Mouse (Mus musculus): ENCODE results near the gene Fcmr. TPM values are rescaled to one million over a fixed set of nuclear protein-coding genes. Genes with fewer than 3 reads are reported as not detected.

Fcmr gene
- polyA plus RNA-seq (2014; fragmentation: Illumina TruSeq; extraction: RNeasy Lipid Tissue Mini Kit (QIAGEN cat#74804); ENCODE audit: low read depth, low replicate concordance), result 10.3 TPM

DNA sequence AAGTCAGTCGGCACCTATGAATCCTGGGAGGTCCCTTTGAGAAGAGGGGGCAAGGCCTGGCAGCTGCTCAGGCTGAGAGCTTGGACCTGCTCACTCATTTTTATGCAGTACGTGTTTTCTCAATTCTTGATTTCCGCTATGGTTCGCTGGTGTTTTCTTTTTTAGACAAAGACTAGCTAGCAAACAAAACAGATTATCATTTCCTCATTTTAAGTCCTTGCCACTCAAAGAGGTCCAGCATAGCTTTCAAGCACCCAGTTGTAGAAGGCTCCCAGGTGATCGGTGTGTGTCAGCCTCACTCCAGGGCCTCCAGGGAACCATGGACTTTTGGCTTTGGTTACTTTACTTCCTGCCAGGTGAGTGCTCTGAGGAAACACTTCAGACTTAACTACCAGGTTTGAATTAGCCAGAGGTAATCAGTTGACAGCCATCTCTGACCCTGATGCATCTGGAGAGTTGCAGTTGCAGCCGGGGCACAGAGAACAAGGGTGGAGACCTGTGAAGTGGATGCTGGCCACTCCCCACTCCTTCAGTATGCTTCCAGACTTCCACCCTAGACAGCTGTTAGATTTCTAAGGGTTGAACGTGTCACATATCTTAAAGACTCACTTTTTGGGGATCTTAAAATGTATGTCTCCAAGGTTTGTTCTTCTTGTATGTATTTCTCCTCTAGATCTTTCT, at the start of gene Fcmr:
Gene Fcmr (plus strand): TSS at position 129 of the 681 bp plus-strand sequence.

GRCm38 (mm10) chr1:130826448-130826847, 39.0 kb upstream of the Fcmr start, which contains the start of gene Pigr:
Pigr (plus strand) TSS chr1:130826684.

DNA sequence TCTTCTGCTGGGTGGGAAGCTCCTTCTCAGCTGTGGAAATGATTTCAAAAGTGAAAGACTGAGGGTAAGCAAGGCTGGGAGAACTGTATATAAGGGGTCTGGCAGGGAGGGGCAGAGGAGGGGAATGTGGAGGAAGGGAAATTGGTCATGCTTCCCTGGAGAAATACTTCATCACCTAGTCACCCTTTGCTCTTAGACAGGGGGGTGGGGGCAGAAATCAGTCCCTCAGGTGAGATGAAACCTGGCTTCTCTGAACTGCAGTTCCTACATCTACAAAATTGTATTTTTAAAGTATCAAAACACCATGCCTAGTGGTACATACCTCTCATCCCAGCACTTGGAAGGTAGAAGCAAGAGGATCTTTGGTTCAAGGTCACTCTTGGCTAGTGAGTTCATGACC, 21.9 kb downstream of the Fcmr start, which contains the start of gene Il24:
Gene Il24 (minus strand): TSS at position 101 of the 400 bp plus-strand sequence.

DNA sequence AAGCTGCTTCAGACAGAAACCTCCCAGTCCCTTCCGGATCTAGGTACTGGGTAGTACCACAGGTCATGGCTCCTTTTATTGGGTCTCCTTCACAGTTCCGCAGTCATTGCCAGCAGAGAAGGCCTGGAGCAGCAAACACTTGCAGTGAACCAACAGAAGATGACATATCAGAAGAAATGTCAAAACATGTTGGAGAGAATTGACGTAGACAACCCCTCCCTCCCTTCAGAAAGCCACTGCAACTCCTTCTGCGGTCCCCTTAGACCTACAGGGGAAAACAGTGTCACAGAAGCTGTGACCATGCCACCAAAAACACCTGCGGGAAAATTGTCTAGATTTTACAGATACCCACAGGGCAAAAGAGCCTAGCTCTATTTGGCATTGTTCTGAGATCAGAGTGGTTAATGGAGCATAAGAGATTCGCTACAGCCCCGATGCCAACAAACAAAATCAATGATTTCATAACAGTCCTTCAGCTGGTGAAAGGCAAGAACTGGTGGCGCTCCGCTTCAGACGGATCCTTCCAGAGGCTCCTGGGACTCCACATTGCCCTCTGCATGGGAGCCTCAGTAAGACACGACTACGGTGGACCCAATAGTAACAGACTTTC, 46.0 kb downstream of the Fcmr start, which contains the start of gene Il20:
Gene Il20 (minus strand): TSS at position 51 of the 610 bp plus-strand sequence.

Other genes starting within 250 kb of the Fcmr start
- 1.8 TPM for gene Zp3r, start 236.0 kb upstream of the Fcmr start, polyA plus RNA-seq (2014; fragmentation: Illumina TruSeq; extraction: RNeasy Lipid Tissue Mini Kit (QIAGEN cat#74804); ENCODE audit: low read depth, low replicate concordance)
- 695 TPM for gene C4bp, start 204.0 kb upstream of the Fcmr start, polyA plus RNA-seq (2014; fragmentation: Illumina TruSeq; extraction: RNeasy Lipid Tissue Mini Kit (QIAGEN cat#74804); ENCODE audit: low read depth, low replicate concordance)
- 0.25 TPM for gene Gm29427, start 149.9 kb upstream of the Fcmr start, polyA plus RNA-seq (2014; fragmentation: Illumina TruSeq; extraction: RNeasy Lipid Tissue Mini Kit (QIAGEN cat#74804); ENCODE audit: low read depth, low replicate concordance)
- 3.3 TPM for gene Yod1, start 148.3 kb upstream of the Fcmr start, polyA plus RNA-seq (2014; fragmentation: Illumina TruSeq; extraction: RNeasy Lipid Tissue Mini Kit (QIAGEN cat#74804); ENCODE audit: low read depth, low replicate concordance)
- 25.2 TPM for gene Pfkfb2, start 136.4 kb upstream of the Fcmr start, polyA plus RNA-seq (2014; fragmentation: Illumina TruSeq; extraction: RNeasy Lipid Tissue Mini Kit (QIAGEN cat#74804); ENCODE audit: low read depth, low replicate concordance)
- gene AA986860, start 133.7 kb upstream of the Fcmr start, polyA plus RNA-seq (2014; fragmentation: Illumina TruSeq; extraction: RNeasy Lipid Tissue Mini Kit (QIAGEN cat#74804); ENCODE audit: low read depth, low replicate concordance), result 2.0 TPM
- gene Fcamr, start 64.8 kb upstream of the Fcmr start, polyA plus RNA-seq (2014; fragmentation: Illumina TruSeq; extraction: RNeasy Lipid Tissue Mini Kit (QIAGEN cat#74804); ENCODE audit: low read depth, low replicate concordance), result 1.7 TPM
- gene Pigr, start 39.0 kb upstream of the Fcmr start, polyA plus RNA-seq (2014; fragmentation: Illumina TruSeq; extraction: RNeasy Lipid Tissue Mini Kit (QIAGEN cat#74804); ENCODE audit: low read depth, low replicate concordance), result 0.17 TPM
- gene Il24, start 21.8 kb downstream of the Fcmr start, polyA plus RNA-seq (2014; fragmentation: Illumina TruSeq; extraction: RNeasy Lipid Tissue Mini Kit (QIAGEN cat#74804); ENCODE audit: low read depth, low replicate concordance), result 0.73 TPM
- not detected for gene Il20, start 45.8 kb downstream of the Fcmr start, polyA plus RNA-seq (2014; fragmentation: Illumina TruSeq; extraction: RNeasy Lipid Tissue Mini Kit (QIAGEN cat#74804); ENCODE audit: low read depth, low replicate concordance)
- not detected for gene Il19, start 74.4 kb downstream of the Fcmr start, polyA plus RNA-seq (2014; fragmentation: Illumina TruSeq; extraction: RNeasy Lipid Tissue Mini Kit (QIAGEN cat#74804); ENCODE audit: low read depth, low replicate concordance)
- not detected for gene Il10, start 154.2 kb downstream of the Fcmr start, polyA plus RNA-seq (2014; fragmentation: Illumina TruSeq; extraction: RNeasy Lipid Tissue Mini Kit (QIAGEN cat#74804); ENCODE audit: low read depth, low replicate concordance)
- 75.0 TPM for gene Mapkapk2, start 232.2 kb downstream of the Fcmr start, polyA plus RNA-seq (2014; fragmentation: Illumina TruSeq; extraction: RNeasy Lipid Tissue Mini Kit (QIAGEN cat#74804); ENCODE audit: low read depth, low replicate concordance)

All from adipose tissue, adult 10 weeks (tissue).